Mouse (Mus musculus): ENCODE measurements around the gene Dapk1. TPM values are rescaled to one million over a fixed set of nuclear protein-coding genes. Genes with fewer than 3 reads are reported as not detected.

The Dapk1 gene
- total and polyA plus RNA-seq, 2 experiments from 2014 or later, result 6.1 to 17.3 TPM

DNA sequence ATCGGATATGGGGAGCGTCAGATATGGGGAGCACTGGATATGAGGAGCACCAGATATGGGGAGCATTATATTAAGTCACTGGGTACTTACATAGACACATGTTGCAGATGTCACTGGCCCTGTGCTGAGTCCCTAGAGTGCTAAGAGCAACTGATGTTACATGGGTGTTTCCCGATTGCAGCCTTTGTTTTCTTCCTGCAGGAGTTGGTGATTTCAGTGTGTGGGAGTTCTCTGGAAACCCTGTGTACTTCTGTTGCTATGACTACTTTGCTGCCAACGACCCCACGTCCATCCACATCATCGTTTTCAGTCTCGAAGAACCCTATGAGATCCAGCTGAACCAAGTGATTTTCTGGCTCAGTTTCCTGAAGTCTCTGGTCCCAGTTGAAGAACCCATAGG is 149.2 kb downstream of the Dapk1 start:
- WGBS, result 77% methylated on average over 7 of the region's 7 CpGs
- TF ChIP-seq CTCF (IDR thresholded peaks at IDR 0.05; ENCODE audit: low read depth), result no peak
- Histone ChIP-seq H3K27ac (ENCODE audit: low read depth) (no peak overlapping the region), H3K27me3 (ENCODE audit: control insufficient read depth, insufficient read depth, low read length) (no peaks in the 10 kb centered on the region), H3K4me3 (ENCODE audit: low read depth, low read length) (no peak overlapping the region), H3K9ac (replicated peaks; ENCODE audit: low read depth, low read length) (no peak overlapping the region), H3K9me3 (replicated peaks; ENCODE audit: control insufficient read depth, low read length) (no peaks in the 10 kb centered on the region), H3K36me3 (replicated peaks; ENCODE audit: control insufficient read depth, insufficient read depth, low read length) (peaks cover 42% of the 10 kb centered on the region), H3K4me1 (ENCODE audit: control insufficient read depth, insufficient read depth) (no peaks in the 10 kb centered on the region), H3K4me2 (ENCODE audit: low read depth, low read length) (no peak overlapping the region)
- ATAC-seq (ENCODE audit: insufficient read depth, low read depth) (no peak), DNase-seq (ENCODE audit: low spot score) (no peak)

DNA sequence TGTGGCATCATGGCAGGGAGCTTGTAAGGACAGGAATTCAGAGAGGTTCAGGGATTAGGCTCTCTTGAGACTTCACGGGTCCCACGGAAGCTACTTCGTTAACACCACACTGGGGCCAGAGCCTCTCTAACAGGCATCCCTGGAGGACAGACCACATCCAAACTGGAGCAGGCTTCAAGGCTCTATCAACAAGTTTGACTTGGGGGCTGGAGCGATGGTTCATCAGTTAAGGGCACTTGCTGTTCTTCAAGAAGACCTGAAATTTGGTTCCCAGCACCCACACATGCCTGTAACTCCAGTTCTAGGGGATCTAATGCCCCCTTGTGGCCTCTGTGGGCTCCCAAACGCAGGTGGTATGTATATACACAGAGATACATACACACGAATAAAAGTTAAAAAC is 151.5 kb downstream of the Dapk1 start:
- no peak overlapping the region for H3K27ac ChIP-seq (ENCODE audit: low read depth)
- 94% methylated on average over 6 of the region's 6 CpGs for WGBS
- no peaks in the 10 kb centered on the region for H3K27me3 ChIP-seq (ENCODE audit: control insufficient read depth, insufficient read depth, low read length)
- H3K4me3 ChIP-seq (ENCODE audit: low read depth, low read length), result no peak overlapping the region
- no peak overlapping the region for H3K9ac ChIP-seq (replicated peaks; ENCODE audit: low read depth, low read length)
- peaks cover 39% of the 10 kb centered on the region for H3K36me3 ChIP-seq (replicated peaks; ENCODE audit: control insufficient read depth, insufficient read depth, low read length)
- ATAC-seq (ENCODE audit: insufficient read depth, low read depth), result no peak
- no peak overlapping the region for H3K4me2 ChIP-seq (ENCODE audit: low read depth, low read length)
- no peaks in the 10 kb centered on the region for H3K4me1 ChIP-seq (ENCODE audit: control insufficient read depth, insufficient read depth)
- no peak for TF ChIP-seq CTCF (IDR thresholded peaks at IDR 0.05; ENCODE audit: low read depth)
- TF ChIP-seq EP300 (IDR thresholded peaks at IDR 0.05; ENCODE audit: low read depth), result no peak
- H3K9me3 ChIP-seq (replicated peaks; ENCODE audit: control insufficient read depth, low read length), result no peaks in the 10 kb centered on the region
- DNase-seq (ENCODE audit: low spot score), result no peak

DNA sequence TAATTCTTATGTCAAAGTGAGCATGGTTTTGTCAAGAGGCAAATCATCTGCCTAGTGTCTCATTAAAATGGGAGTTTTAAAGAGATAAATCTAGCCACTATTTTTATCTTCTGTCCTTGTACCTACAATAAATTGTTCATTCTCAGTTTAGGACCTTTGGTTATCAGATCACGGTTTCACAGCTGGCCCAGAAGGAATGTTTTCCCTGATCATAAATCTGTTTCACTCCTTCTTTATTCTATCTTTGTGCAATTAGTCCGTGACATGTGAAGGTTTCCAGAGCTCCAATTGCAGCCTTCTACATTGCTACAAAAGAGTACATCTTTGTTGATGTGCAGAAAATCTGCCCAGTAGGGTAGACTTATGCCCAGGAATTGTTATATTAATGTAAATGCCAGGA is 153.5 kb downstream of the Dapk1 start:
- no peak for ATAC-seq (ENCODE audit: insufficient read depth, low read depth)
- peaks cover 29% of the 10 kb centered on the region for H3K36me3 ChIP-seq (replicated peaks; ENCODE audit: control insufficient read depth, insufficient read depth, low read length)
- WGBS, result 69% methylated on average over 2 of the region's 2 CpGs
- TF ChIP-seq EP300 (IDR thresholded peaks at IDR 0.05; ENCODE audit: low read depth) (no peak), CTCF (IDR thresholded peaks at IDR 0.05; ENCODE audit: low read depth) (no peak)
- H3K4me3 ChIP-seq (ENCODE audit: low read depth, low read length), result no peak overlapping the region
- H3K27ac ChIP-seq (ENCODE audit: low read depth), result no peak overlapping the region
- H3K9me3 ChIP-seq (replicated peaks; ENCODE audit: control insufficient read depth, low read length), result no peaks in the 10 kb centered on the region
- DNase-seq (ENCODE audit: low spot score), result no peak
- H3K9ac ChIP-seq (replicated peaks; ENCODE audit: low read depth, low read length), result no peak overlapping the region
- H3K4me1 ChIP-seq (ENCODE audit: control insufficient read depth, insufficient read depth), result no peaks in the 10 kb centered on the region
- H3K4me2 ChIP-seq (ENCODE audit: low read depth, low read length), result no peak overlapping the region
- no peaks in the 10 kb centered on the region for H3K27me3 ChIP-seq (ENCODE audit: control insufficient read depth, insufficient read depth, low read length)

DNA sequence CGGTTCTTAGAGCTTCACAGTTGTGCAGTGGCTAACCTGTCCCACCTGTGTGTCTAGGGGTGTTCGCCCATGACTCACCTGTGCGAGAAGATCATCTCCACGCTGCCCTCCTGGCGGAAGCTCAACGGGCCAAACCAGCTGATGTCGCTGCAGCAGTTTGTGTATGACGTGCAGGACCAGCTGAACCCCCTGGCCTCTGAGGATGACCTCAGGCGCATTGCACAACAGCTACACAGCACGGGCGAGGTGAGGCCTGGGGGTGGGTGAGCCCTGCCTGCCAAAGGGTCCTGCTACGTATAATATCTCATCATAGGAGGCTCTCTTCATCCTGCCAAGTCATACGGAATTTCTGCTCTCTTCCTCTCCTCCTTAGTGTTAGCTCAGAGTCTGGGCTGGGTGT is 155.5 kb downstream of the Dapk1 start:
- no peak overlapping the region for H3K27ac ChIP-seq (ENCODE audit: low read depth)
- ATAC-seq (ENCODE audit: insufficient read depth, low read depth) (no peak), DNase-seq (ENCODE audit: low spot score) (no peak)
- H3K4me2 ChIP-seq (ENCODE audit: low read depth, low read length), result no peak overlapping the region
- H3K9me3 ChIP-seq (replicated peaks; ENCODE audit: control insufficient read depth, low read length), result no peaks in the 10 kb centered on the region
- peaks cover 27% of the 10 kb centered on the region for H3K36me3 ChIP-seq (replicated peaks; ENCODE audit: control insufficient read depth, insufficient read depth, low read length)
- TF ChIP-seq EP300 (IDR thresholded peaks at IDR 0.05; ENCODE audit: low read depth) (no peak), CTCF (IDR thresholded peaks at IDR 0.05; ENCODE audit: low read depth) (no peak)
- WGBS, result 71% methylated on average over 13 of the region's 13 CpGs
- H3K4me1 ChIP-seq (ENCODE audit: control insufficient read depth, insufficient read depth), result no peaks in the 10 kb centered on the region
- H3K9ac ChIP-seq (replicated peaks; ENCODE audit: low read depth, low read length), result no peak overlapping the region
- no peak overlapping the region for H3K4me3 ChIP-seq (ENCODE audit: low read depth, low read length)
- no peaks in the 10 kb centered on the region for H3K27me3 ChIP-seq (ENCODE audit: control insufficient read depth, insufficient read depth, low read length)

DNA sequence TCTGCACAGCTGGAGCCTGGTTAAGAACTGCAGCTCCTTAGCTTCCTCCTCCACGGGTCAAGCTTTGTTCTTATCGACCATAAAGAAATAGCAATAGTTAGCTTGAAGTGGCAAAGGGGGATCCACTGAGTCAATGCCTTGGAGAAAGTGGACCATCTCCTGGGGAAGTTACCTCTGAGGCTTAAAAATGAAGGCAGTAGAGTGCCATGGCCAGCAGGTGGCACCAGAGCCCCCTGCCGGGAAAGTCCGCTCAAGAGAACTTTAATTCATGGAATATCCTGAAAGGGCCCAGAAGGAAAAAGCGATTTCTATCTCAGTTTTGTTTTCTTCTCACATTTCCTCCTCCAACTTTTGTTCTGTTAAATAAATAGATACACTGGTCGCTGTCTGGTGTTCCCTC is 157.4 kb downstream of the Dapk1 start:
- no peaks in the 10 kb centered on the region for H3K27me3 ChIP-seq (ENCODE audit: control insufficient read depth, insufficient read depth, low read length)
- no peak overlapping the region for H3K4me2 ChIP-seq (ENCODE audit: low read depth, low read length)
- no peak overlapping the region for H3K9ac ChIP-seq (replicated peaks; ENCODE audit: low read depth, low read length)
- DNase-seq (ENCODE audit: low spot score) (peak; percentile 22), ATAC-seq (ENCODE audit: insufficient read depth, low read depth) (no peak)
- no peak overlapping the region for H3K4me3 ChIP-seq (ENCODE audit: low read depth, low read length)
- H3K4me1 ChIP-seq (ENCODE audit: control insufficient read depth, insufficient read depth), result no peaks in the 10 kb centered on the region
- H3K27ac ChIP-seq (ENCODE audit: low read depth), result no peak overlapping the region
- H3K36me3 ChIP-seq (replicated peaks; ENCODE audit: control insufficient read depth, insufficient read depth, low read length), result peaks cover 19% of the 10 kb centered on the region
- 26% methylated on average over 6 of the region's 6 CpGs for WGBS
- H3K9me3 ChIP-seq (replicated peaks; ENCODE audit: control insufficient read depth, low read length), result no peaks in the 10 kb centered on the region
- TF ChIP-seq CTCF (IDR thresholded peaks at IDR 0.05; ENCODE audit: low read depth) (peak; percentile 74), EP300 (IDR thresholded peaks at IDR 0.05; ENCODE audit: low read depth) (no peak)

DNA sequence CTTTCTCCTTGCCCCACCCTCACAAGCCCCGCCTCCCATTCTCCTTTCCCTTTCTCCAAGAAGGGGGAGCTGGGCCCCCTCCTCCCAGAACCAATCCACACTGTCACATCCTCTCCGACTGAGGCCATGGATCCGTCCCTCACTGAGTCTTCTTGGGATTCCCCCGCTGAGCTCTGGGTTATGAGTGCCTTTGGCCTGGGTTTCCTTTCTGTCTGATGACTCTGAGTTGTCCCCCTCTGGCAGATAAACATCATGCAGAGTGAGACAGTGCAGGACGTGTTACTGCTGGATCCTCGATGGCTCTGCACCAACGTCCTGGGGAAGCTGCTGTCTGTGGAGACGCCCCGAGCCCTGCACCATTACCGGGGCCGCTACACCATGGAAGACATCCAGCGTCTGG is 158.6 kb downstream of the Dapk1 start:
- Histone ChIP-seq H3K4me1 (ENCODE audit: control insufficient read depth, insufficient read depth) (no peaks in the 10 kb centered on the region), H3K27ac (ENCODE audit: low read depth) (no peak overlapping the region), H3K4me2 (ENCODE audit: low read depth, low read length) (no peak overlapping the region), H3K4me3 (ENCODE audit: low read depth, low read length) (no peak overlapping the region), H3K9ac (replicated peaks; ENCODE audit: low read depth, low read length) (no peak overlapping the region), H3K36me3 (replicated peaks; ENCODE audit: control insufficient read depth, insufficient read depth, low read length) (peaks cover 15% of the 10 kb centered on the region), H3K27me3 (ENCODE audit: control insufficient read depth, insufficient read depth, low read length) (no peaks in the 10 kb centered on the region), H3K9me3 (replicated peaks; ENCODE audit: control insufficient read depth, low read length) (no peaks in the 10 kb centered on the region)
- no peak for DNase-seq (ENCODE audit: low spot score)
- no peak for ATAC-seq (ENCODE audit: insufficient read depth, low read depth)
- WGBS, result 82% methylated on average over 12 of the region's 12 CpGs
- TF ChIP-seq EP300 (IDR thresholded peaks at IDR 0.05; ENCODE audit: low read depth) (no peak), CTCF (IDR thresholded peaks at IDR 0.05; ENCODE audit: low read depth) (no peak)

All from heart, postnatal 0 days (tissue).